Mouse (Mus musculus): ENCODE results near the gene Olfr373.
"Not testable (repeated sequence)": the region's sequence is repeated elsewhere in the genome, so short reads cannot be mapped to it uniquely, and the experiment has no call there.

Gene Olfr373

DNA sequence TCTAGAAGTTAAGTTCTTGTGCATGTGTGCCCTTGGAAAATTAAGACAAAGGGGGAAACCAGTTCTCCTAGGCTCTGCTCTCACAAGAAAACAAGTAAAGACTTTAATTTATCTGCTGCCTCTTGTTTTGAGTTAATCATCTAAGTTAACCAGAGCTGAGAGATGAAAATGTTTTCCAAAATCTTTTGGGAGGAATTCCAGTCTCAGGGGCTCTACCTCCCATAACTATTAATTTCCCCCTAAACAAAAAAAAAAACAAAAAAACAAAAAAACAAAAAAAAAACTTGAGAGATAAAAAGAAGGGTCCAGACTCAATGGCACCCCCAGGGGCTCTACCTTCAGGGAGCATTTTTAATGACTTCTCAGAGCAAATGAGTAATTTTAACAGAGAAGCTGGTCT lies at the start of gene Olfr373:
Gene Olfr373, plus strand, starts transcription at position 301 of the 400 bp plus-strand sequence.
- DNase-seq (ENCODE audit: low read depth, low spot score), result not testable (repeated sequence)

- not testable (repeated sequence) for DNase-seq (ENCODE audit: low read depth, low spot score)
Observed at GRCm38 (mm10) chr8:72040918-72041317, 42.1 kb upstream of the Olfr373 start, which contains the start of gene Olfr372. TSS of gene Olfr372 (plus strand) at chr8:72041218.

GRCm38 (mm10) chr8:72042493-72042892 lies 40.5 kb upstream of the Olfr373 start:
- DNase-seq (ENCODE audit: low read depth, low spot score), result no peak

DNA sequence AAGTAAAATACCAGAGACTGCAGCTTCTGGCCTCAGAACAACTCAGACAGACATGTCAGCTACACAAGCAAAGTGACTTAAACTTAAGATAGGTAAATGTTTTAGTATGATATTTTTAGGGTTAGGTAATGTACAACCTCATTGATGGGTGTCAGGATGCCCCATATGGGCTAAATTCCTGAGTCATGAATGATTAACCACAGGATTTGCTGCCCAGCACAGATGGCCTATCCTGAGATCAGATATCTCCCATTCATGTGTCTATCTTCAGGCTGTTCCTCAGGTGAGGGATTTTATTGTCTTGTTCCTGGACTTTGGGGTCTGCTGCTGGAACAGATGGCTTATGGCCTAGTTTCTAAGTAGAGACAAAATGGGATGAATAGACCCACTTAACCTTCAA lies 28.3 kb upstream of the Olfr373 start:
- DNase-seq (ENCODE audit: low read depth, low spot score), result not testable (repeated sequence)

- not testable (repeated sequence) for DNase-seq (ENCODE audit: low read depth, low spot score)
Observed at GRCm38 (mm10) chr8:72057643-72058042, 25.3 kb upstream of the Olfr373 start.

DNA sequence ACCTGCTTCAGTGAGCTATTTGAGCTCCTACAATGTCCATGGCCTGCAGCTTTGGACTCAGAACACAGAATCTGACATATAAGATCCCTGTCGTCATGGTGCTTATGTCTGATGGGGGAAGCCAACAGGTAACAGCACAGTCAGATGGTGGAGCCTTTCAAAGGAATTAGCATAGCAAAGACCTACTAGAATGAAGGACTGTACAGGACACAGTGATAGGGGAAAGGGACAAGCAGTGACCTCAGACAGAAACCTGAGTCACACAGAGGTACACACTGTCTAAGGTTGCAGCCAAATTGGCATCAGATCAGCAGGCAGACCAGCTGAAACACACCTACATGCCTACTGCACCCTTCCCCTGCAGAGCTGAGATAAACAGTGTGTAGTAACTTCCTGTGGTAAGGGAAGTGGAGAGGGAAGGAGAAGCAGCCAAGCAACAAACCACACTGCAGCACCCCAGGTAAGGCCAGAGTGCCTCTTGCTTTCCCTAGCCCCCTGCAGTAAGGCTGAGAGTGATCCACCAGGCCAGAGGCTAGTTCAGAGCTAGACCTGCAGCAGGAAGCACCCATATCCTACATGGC lies 16.1 kb upstream of the Olfr373 start:
- DNase-seq (ENCODE audit: low read depth, low spot score), result not testable (repeated sequence)

DNA sequence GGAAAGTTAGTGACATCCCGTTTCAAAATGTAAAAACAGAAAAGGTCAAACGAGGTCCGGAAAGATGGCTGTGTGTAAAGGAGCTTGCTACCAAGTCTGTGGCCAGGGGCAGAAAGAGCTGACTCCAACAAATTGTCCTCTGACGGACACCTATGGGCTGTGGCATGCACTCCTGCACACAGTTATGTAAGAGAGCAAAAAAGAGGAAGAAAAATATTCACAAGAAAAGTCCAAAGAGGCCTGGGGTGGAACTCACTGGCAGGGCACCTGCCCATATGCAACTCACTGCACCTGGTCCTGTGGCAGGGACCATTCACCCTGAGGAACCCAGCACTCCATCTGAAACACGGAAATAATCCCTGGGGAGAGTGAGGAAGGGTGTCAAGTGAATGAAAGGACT lies 1.8 kb downstream of the Olfr373 start:
- DNase-seq (ENCODE audit: low read depth, low spot score), result no peak

- DNase-seq (ENCODE audit: low read depth, low spot score), result not testable (repeated sequence)
Observed at GRCm38 (mm10) chr8:72087611-72088010, 4.6 kb downstream of the Olfr373 start.

DNA sequence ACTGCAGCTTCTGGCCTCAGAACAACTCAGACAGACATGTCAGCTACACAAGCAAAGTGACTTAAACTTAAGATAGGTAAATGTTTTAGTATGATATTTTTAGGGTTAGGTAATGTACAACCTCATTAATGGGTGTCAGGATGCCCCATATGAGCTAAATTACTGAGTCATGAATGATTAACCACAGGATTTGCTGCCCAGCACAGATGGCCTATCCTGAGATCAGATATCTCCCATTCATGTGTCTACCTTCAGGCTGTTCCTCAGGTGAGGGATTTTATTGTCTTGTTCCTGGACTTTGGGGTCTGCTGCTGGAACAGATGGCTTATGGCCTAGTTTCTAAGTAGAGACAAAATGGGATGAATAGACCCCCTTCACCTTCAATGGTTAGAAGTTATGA lies 13.7 kb downstream of the Olfr373 start:
- not testable (repeated sequence) for DNase-seq (ENCODE audit: low read depth, low spot score)

GRCm38 (mm10) chr8:72099377-72100103 lies 16.6 kb downstream of the Olfr373 start:
- DNase-seq (ENCODE audit: low read depth, low spot score), result not testable (repeated sequence)

DNA sequence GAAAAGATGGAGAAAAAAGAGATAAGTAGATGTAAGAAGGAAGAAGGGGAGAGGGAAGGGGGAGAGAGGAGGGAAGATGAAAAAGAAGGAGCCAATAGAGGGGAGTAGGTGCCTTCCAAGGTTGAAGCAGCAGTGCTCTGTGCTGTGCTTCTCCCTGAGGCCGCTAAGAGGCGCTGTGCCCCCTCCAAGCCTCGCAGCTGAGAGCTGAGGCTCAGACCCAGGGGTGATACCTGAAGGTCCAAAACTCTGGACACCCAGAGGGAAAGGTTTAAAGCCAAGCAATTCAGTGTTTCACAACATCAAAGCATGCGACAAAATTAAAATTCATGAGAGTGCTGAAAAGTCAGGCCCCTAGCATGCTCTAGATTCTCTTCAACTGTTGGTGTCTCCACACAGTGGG lies 22.2 kb downstream of the Olfr373 start:
- DNase-seq (ENCODE audit: low read depth, low spot score), result no peak

DNA sequence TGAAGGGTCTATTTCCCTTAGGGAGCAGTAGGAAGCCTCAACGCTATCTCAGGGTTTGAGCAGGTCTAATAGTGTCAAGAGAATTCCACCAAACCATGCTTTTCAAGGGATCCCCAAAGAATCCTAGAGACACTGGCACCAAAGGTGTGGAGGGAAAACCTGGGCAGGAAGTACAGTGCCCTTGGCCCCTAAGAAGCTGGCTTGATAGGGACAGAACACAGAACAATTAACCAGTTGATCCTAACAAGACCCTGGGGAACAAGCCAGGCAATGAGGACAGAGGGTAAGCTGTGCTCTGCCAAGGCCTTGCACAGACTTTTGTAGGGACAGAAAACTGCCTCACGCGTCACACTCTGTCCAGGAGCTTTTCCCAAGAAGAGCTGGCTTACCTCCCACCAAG lies 23.8 kb downstream of the Olfr373 start, which contains the start of gene Olfr374:
Gene Olfr374, plus strand, starts transcription at position 301 of the 400 bp plus-strand sequence.
- DNase-seq (ENCODE audit: low read depth, low spot score), result no peak

- DNase-seq (ENCODE audit: low read depth, low spot score), result no peak
Observed at GRCm38 (mm10) chr8:72110876-72111275, 27.9 kb downstream of the Olfr373 start.

DNA sequence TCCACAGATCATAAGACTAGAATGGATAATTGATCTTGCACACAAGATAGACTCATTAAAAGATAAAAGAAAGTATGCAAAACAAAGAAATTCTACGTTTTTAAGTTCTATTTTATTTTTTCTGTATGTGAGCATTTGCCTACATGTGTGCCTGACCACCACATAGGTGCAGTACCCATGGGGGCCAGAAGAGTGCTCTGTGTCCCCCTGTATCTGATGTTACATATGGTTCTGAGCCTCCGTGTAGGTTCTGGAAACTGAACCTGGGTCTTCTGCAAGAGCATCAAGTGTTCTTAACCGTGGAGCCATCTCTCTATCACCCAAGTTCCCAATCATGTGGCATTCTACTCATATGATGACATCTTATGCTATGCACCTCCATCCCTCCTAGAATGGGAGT lies 29.5 kb downstream of the Olfr373 start:
- DNase-seq (ENCODE audit: low read depth, low spot score), result no peak

DNA sequence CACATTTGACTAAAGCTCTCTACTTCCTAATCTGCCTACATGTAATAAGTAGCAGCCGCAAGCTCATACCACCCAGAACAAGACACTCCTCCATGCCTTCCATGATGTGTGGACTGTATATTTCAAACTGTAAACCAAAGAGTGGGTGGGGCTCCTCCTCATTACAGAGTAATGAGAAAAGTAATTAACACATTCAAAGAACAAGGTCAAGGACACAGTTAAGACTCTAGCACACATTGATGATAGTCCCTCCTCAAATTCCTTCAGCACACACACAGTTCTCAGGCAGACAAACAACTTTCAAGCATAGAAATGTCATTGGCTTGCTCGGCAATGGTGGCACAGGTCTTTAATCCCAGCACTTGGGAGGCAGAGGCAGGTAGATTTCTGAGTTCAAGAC lies 32.2 kb downstream of the Olfr373 start:
- no peak for DNase-seq (ENCODE audit: low read depth, low spot score)

DNA sequence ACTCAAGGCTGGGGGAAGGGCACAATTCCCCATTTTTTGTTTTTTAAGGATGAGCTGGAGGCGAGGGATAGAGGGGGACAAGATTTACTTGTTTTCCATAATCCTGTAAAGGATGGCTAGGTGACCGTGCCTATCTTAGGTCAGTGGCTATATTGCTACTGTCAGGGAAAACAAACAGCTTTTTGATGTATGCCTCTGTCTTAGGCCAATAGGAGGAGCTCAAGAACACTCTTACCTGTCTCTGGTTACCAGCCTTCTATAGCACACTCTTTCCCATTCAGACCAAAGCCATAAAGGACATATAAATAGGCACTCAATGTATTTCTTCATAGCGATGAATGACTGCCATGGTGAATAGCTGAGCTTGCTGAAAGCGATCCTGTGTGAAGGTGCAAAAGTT lies 35.6 kb downstream of the Olfr373 start:
- DNase-seq (ENCODE audit: low read depth, low spot score), result no peak

GRCm38 (mm10) chr8:72121486-72121885 lies 38.5 kb downstream of the Olfr373 start:
- not testable (repeated sequence) for DNase-seq (ENCODE audit: low read depth, low spot score)

- DNase-seq (ENCODE audit: low read depth, low spot score), result no peak
Observed at GRCm38 (mm10) chr8:72121997-72122396, 39.0 kb downstream of the Olfr373 start.

DNA sequence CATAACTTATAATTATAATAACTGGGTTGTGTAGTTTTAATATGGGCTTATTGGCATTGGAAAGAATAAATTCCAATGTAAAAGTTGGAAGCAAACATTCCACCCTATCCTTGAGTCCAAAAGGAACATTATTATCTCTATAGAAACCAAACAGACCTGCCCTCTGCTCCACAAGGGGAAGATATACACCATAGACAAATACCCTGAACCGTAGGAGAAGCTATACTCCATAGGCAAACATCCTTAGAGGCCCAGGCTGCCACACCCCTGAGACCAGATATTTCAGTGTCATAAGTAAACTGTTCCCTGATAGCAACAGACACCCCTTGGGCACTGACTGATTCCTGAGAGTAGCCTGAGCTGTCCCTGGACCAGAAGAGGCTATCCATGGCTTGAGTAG lies 44.9 kb downstream of the Olfr373 start:
- no peak for DNase-seq (ENCODE audit: low read depth, low spot score)

DNA sequence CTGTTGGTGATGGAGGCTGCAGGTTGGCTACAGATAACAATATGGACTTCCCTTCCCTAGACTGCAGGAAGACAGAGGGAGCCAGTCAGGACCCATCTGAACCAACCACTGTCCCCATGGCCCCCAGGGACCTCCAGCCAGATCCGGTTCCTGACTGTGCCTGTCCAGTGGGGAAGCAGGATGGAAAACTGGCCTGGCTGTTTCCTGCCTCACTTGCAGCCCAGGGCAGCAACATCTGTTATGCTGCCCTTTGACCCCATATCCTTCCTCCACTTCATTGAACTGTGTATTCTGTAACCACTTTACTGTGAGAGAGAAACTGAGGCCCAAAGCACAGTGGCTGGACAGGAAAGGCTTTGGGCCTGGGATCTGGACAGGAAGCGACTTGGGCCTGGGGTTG lies 48.3 kb downstream of the Olfr373 start:
- no peak for DNase-seq (ENCODE audit: low read depth, low spot score)

- no peak for DNase-seq (ENCODE audit: low read depth, low spot score)
Observed at GRCm38 (mm10) chr8:72131901-72132300, 48.9 kb downstream of the Olfr373 start.

GRCm38 (mm10) chr8:72132417-72132816 lies 49.4 kb downstream of the Olfr373 start:
- no peak for DNase-seq (ENCODE audit: low read depth, low spot score)

- no peak for DNase-seq (ENCODE audit: low read depth, low spot score)
Observed at GRCm38 (mm10) chr8:72132891-72133290, 49.9 kb downstream of the Olfr373 start.
